Mouse (Mus musculus) C2C12 (cell line): ENCODE measurements around the gene Gm20458.

Experiments
- CEBPB ChIP-seq: IDR thresholded peaks from one replicate; pipeline ENCODE4 v1.6.1; 2011; ENCODE audit warnings: low read depth, mild to moderate bottlenecking, control low read depth, moderate library complexity
- CTCF ChIP-seq: IDR thresholded peaks from one replicate; pipeline ENCODE4 v1.5.1; 2011; ENCODE audit not compliant: control insufficient read depth, insufficient read depth, insufficient read length
- FOSL1 ChIP-seq: IDR thresholded peaks from one replicate; pipeline ENCODE4 v1.8.0; 2011; ENCODE audit warnings: mild to moderate bottlenecking, low read length; ENCODE audit not compliant: poor library complexity, insufficient read depth, severe bottlenecking
- MAX ChIP-seq: IDR thresholded peaks from one replicate; pipeline ENCODE4 v1.6.1; 2011; ENCODE audit warnings: mild to moderate bottlenecking, control low read depth
- MYOD1 ChIP-seq: IDR thresholded peaks from one replicate; pipeline ENCODE4 v1.6.1; 2011; ENCODE audit warnings: low read depth; ENCODE audit not compliant: control insufficient read depth, insufficient read length
- MYOG ChIP-seq: IDR thresholded peaks from one replicate; pipeline ENCODE4 v1.6.1; 2011; ENCODE audit not compliant: control insufficient read depth, insufficient read length; ENCODE audit errors: extremely low read depth
- USF1 ChIP-seq: IDR thresholded peaks from one replicate; pipeline ENCODE4 v1.6.1; 2011; ENCODE audit warnings: low read depth, mild to moderate bottlenecking, control low read depth, moderate library complexity

DNA sequence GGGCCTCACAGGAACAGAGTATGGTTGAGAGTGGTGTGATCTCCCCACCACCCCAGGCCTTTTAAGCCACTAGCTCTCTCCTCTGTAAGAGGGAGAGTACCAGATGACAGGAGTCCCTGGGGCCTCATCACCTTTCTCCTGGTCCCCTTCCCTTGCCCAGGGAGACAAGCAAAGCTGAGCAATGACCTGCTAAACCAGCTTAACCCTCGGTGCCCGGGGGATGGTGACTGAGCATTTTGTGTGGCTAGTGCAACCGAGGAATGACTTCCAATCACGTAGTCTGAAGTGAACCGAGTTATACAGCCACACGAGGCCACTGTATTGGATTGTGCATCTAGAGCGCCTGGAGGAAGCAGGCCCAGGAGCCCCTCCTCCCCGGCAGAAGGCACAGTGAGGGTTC is 36.4 kb upstream of the Gm20458 start:
- no peak for TF ChIP-seq CTCF
- no peak for TF ChIP-seq USF1
- TF ChIP-seq MAX, result no peak
- no peak for TF ChIP-seq MYOD1
- no peak for TF ChIP-seq FOSL1
- no peak for TF ChIP-seq MYOG
- TF ChIP-seq CEBPB, result no peak
